Mouse (Mus musculus) G1E (cell line): ENCODE results near the gene Prdm16.

Experiments used
- CTCF ChIP-seq: IDR thresholded peaks from 2 replicates; pipeline ENCODE4 v1.5.1; 2012; ENCODE audit warnings: low read depth, low read length, inconsistent platforms, mixed read lengths
- GATA1 ChIP-seq: IDR thresholded peaks from 2 replicates; pipeline ENCODE4 v1.6.1; 2012; ENCODE audit warnings: borderline replicate concordance, low read length, inconsistent platforms, mixed read lengths
- GATA2 ChIP-seq: IDR thresholded peaks from 2 replicates; pipeline ENCODE4 v1.6.1; 2012; ENCODE audit warnings: low read depth, low read length, inconsistent platforms, borderline replicate concordance
- POLR2AphosphoS5 ChIP-seq: IDR thresholded peaks from 2 replicates; pipeline ENCODE4 v1.6.1; 2012; ENCODE audit warnings: low read depth, low read length, inconsistent platforms; ENCODE audit not compliant: insufficient replicate concordance
- TAL1 ChIP-seq: conservative IDR thresholded peaks from 2 replicates; pipeline ENCODE4 v1.6.1; 2012; ENCODE audit warnings: low read depth, low read length, inconsistent platforms, mixed read lengths

DNA sequence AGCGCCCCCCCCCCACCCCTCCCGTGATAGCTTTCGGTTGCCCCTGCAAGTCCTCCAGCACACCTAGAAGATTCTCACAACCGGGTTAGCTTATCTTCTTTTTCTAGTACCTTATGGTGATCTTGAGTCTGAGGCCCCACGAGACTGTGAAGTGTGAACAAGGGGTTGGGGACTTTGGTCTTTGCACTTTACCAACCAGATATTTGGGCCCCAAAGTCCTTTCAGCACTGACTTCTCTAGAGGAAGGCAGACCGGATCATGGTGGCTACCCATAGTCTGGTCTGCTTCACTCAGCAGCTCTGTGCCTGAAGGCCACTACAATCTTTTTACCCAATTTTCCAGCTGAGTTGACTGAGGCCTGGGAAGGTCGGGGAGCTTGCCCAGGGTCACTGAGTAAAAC lies 144.4 kb downstream of the Prdm16 start:
- TF ChIP-seq CTCF (no peak), POLR2AphosphoS5 (no peak), GATA1 (no peak), TAL1 (no peak), GATA2 (no peak)
